25 mouse cellular contexts compared by ENCODE assay signal in genomic region chr3:130864783-130865182, GRCm38 (mm10).
A peak's percentile ranks its signal among the peaks of the same experiment; 100 is the strongest.
DNase-seq lines count a peak whose midpoint lies in the region; ATAC-seq and TF ChIP-seq lines count a peak whose summit lies in the region.
"Had no signal": no experiment of that assay in that cellular context is flagged by ENCODE, and none has a peak within 500 bp of the region (broad histone marks: within the 10 kb centered on the region; RNA-seq: fewer than 3 reads in every experiment).

No protein-coding gene starts in this region.

- no peak for TF ChIP-seq POLR2A in thymus, adult 2 months (IDR thresholded peaks at IDR 0.05; ENCODE audit: control insufficient read depth, extremely low read depth, insufficient read depth, low read length, poor library complexity)

- peak; percentile 54 for TF ChIP-seq CTCF in kidney, postnatal 0 days (IDR thresholded peaks at IDR 0.05; ENCODE audit: low read depth)
- no peak for TF ChIP-seq CTCF in thymus, adult 2 months (IDR thresholded peaks at IDR 0.05; ENCODE audit: borderline replicate concordance, control insufficient read depth, extremely low read depth, insufficient read depth, low read length, poor library complexity)

- H3K9ac ChIP-seq in kidney, postnatal 0 days (ENCODE audit: low read depth, low read length) = no peak overlapping the region
- H3K9ac ChIP-seq: forebrain, postnatal 0 days; heart, embryonic 15.5 days had no signal

- no peaks in the 10 kb centered on the region for H3K36me3 ChIP-seq in kidney, postnatal 0 days (ENCODE audit: insufficient read depth, low read length)
- no peaks in the 10 kb centered on the region for H3K36me3 ChIP-seq in thymus, adult 2 months (ENCODE audit: control insufficient read depth, insufficient read depth, low read length)
- H3K36me3 ChIP-seq: forebrain, embryonic 10.5 days; heart, embryonic 15.5 days; hindbrain, embryonic 10.5 days had no signal

- WGBS in kidney, postnatal 0 days = 67% methylated on average over 1 of the region's 1 CpGs
- WGBS in thymus, adult 2 months = 60% methylated on average over 1 of the region's 1 CpGs

- H3K27me3 ChIP-seq in kidney, postnatal 0 days (ENCODE audit: insufficient read depth, low read length) = no peaks in the 10 kb centered on the region
- no peaks in the 10 kb centered on the region for H3K27me3 ChIP-seq in thymus, adult 2 months (ENCODE audit: control insufficient read depth, insufficient read depth, low read length)
- H3K27me3 ChIP-seq: heart, embryonic 15.5 days had no signal

- no peak overlapping the region for H3K27ac ChIP-seq in kidney, postnatal 0 days
- no peak overlapping the region for H3K27ac ChIP-seq in thymus, adult 2 months (ENCODE audit: control insufficient read depth, insufficient read depth, low read length)
- H3K27ac ChIP-seq: forebrain, embryonic 10.5 days; heart, embryonic 15.5 days; hindbrain, embryonic 10.5 days had no signal

- H3K4me1 ChIP-seq in kidney, postnatal 0 days (replicated peaks; ENCODE audit: insufficient read depth, low read length) = 0 out of 2 replicates have a peak, but pooled peaks cover 5% of the 10 kb centered on the region
- H3K4me1 ChIP-seq in thymus, adult 2 months (replicated peaks; ENCODE audit: control insufficient read depth, insufficient read depth, low read length) = no peaks in the 10 kb centered on the region
- H3K4me1 ChIP-seq: heart, embryonic 15.5 days; hindbrain, embryonic 10.5 days had no signal

- no peak overlapping the region for H3K4me2 ChIP-seq in kidney, postnatal 0 days (ENCODE audit: low read length)
- H3K4me2 ChIP-seq: heart, embryonic 15.5 days had no signal

- DNase-seq in adrenal gland, postnatal 14 days = peak; percentile 17
- no peak for DNase-seq in adrenal gland, adult 18-20 months (ENCODE audit: low spot score in 2 of 2)
- DNase-seq in kidney, postnatal 0 days (ENCODE audit: low spot score) = no peak
- no peak for DNase-seq in kidney, postnatal 4 days
- peak; percentile 31 for DNase-seq in thymus, postnatal 0 days (ENCODE audit: low spot score)
- DNase-seq in thymus, adult 2 months = no peak
- peak; percentile 44 for DNase-seq in thymus, postnatal 4 days
- no peak for DNase-seq in urinary bladder, postnatal 25 days (ENCODE audit: low spot score)
- DNase-seq: adrenal gland, postnatal 36 days; cerebellum, adult 18-20 months; cerebellum, postnatal 14 days; forebrain, postnatal 0 days; gastrocnemius, postnatal 25 days; kidney, adult 18-20 months; kidney, postnatal 10 days; layer of hippocampus, postnatal 36 days; lung, adult 18-20 months; lung, postnatal 4 days; midbrain, embryonic 14.5 days; right cerebral cortex, postnatal 4 days had no signal

- H3K4me3 ChIP-seq in kidney, postnatal 0 days (replicated peaks; ENCODE audit: low read depth, low read length) = no peak overlapping the region
- H3K4me3 ChIP-seq in thymus, adult 2 months (ENCODE audit: control insufficient read depth, insufficient read depth, low read length) = no peak overlapping the region
- H3K4me3 ChIP-seq: forebrain, embryonic 10.5 days; heart, embryonic 15.5 days; hindbrain, embryonic 10.5 days; myocyte had no signal

- H3K9me3 ChIP-seq in kidney, postnatal 0 days (replicated peaks; ENCODE audit: low read length) = no peaks in the 10 kb centered on the region
- H3K9me3 ChIP-seq: forebrain, embryonic 10.5 days; heart, embryonic 15.5 days; hindbrain, embryonic 10.5 days had no signal

- no peak for ATAC-seq in kidney, postnatal 0 days (replicated peaks; ENCODE audit: low FRiP score, low read depth)
- ATAC-seq: activated CD4-positive, CD25-positive, alpha-beta regulatory T cell, adult 4 months; forebrain, postnatal 0 days had no signal

Comparison
In these comparisons a context has a peak if more than half of its experiments do, and no peak if none do; other contexts are left out.
1. DNase-seq: peak in adrenal gland, postnatal 14 days (single experiment), thymus, postnatal 0 days (single experiment) and thymus, postnatal 4 days (single experiment); none in adrenal gland, adult 18-20 months (0 of 2), kidney, postnatal 0 days (single experiment), kidney, postnatal 4 days (0 of 2), thymus, adult 2 months (single experiment) and urinary bladder, postnatal 25 days (single experiment).